Mouse (Mus musculus): ENCODE data around the gene Arhgap27. TPM values are rescaled to one million over a fixed set of nuclear protein-coding genes. Genes with fewer than 3 reads are reported as not detected.

Gene Arhgap27
- total and polyA plus RNA-seq, 3 experiments = 11.8 to 30.9 (median 26.1) TPM

DNA sequence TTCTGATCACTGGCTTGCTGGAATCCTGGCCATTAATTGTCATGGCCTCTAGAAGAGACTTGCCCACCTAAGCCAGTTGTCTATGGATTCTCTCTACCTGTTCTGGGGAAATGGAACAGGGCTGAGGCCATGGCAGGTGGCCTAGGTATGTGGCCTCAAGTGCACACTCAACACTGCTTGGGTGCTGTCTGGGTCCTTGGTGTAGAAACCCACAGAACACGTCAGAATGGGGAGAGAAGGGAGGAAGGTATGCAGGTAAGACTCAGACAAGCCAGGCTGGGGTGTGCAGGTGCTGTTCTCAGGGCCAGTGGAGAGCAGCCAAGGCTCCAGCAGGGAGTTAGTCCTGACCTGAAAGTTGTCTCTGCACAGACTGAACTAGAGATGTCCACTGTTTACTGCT, 45.5 kb downstream of the Arhgap27 start:
- no peak overlapping the region for H3K9ac ChIP-seq (ENCODE audit: insufficient read depth, low read depth)
- no peaks in the 10 kb centered on the region for H3K36me3 ChIP-seq (replicated peaks in 1 of 2; ENCODE audit: control insufficient read depth in 1 of 2, insufficient read depth in 1 of 2, low read length in 1 of 2)
- no peak for DNase-seq (ENCODE audit: extremely low read depth)
- in situ Hi-C loops (cut with MboI; ENCODE audit: low pct_ligation_motif_present, low pct_unique_long_range_greater_than_20kb, low sequenced_read_pairs) = loop anchor here (5.0 kb wide), 3 partner anchors 36 to 146 kb away; partner anchors contain the start of gene Fmnl1
- H3K27me3 ChIP-seq (replicated peaks) = no peaks in the 10 kb centered on the region
- H3K79me2 ChIP-seq (replicated peaks; ENCODE audit: control insufficient read depth, extremely low read depth, insufficient read depth, poor library complexity, severe bottlenecking) = no peaks in the 10 kb centered on the region
- peaks cover 27 to 42% of the 10 kb centered on the region in 2 experiments for H3K4me1 ChIP-seq (ENCODE audit: control insufficient read depth in 1 of 2, insufficient read depth in 2 of 2)
- dilution Hi-C loops (cut with MboI; ENCODE audit: extremely low pct_ligation_motif_present, extremely low pct_unique_long_range_greater_than_20kb, low sequenced_read_pairs) = no loop called here
- H3K4me3 ChIP-seq (replicated peaks in 1 of 3; ENCODE audit: low read depth in 2 of 3, low read length in 2 of 3, poor library complexity in 1 of 3) = no peak overlapping the region
- H3K9me3 ChIP-seq (replicated peaks; ENCODE audit: low read length) = no peaks in the 10 kb centered on the region
- TF ChIP-seq CTCF (conservative IDR thresholded peaks at IDR 0.05 in 1 of 2, IDR thresholded peaks at IDR 0.05 in 1 of 2; ENCODE audit: low read depth in 2 of 2, low read length in 2 of 2) (no peak), MEF2A (IDR thresholded peaks at IDR 0.05; ENCODE audit: borderline replicate concordance, low read depth, low read length) (no peak), NELFE (IDR thresholded peaks at IDR 0.05; ENCODE audit: low read depth, low read length) (no peak), ZKSCAN1 (IDR thresholded peaks at IDR 0.05; ENCODE audit: borderline replicate concordance, low read depth, low read length) (no peak), HCFC1 (IDR thresholded peaks at IDR 0.05; ENCODE audit: low read depth, low read length) (no peak), POLR2A (IDR thresholded peaks at IDR 0.05; ENCODE audit: low read depth, low read length) (no peak)
- no peak overlapping the region for H3K4me2 ChIP-seq (ENCODE audit: insufficient read depth, low read depth, poor library complexity, severe bottlenecking)
- no peak overlapping the region for H3K27ac ChIP-seq (ENCODE audit: insufficient read depth, low read depth)

DNA sequence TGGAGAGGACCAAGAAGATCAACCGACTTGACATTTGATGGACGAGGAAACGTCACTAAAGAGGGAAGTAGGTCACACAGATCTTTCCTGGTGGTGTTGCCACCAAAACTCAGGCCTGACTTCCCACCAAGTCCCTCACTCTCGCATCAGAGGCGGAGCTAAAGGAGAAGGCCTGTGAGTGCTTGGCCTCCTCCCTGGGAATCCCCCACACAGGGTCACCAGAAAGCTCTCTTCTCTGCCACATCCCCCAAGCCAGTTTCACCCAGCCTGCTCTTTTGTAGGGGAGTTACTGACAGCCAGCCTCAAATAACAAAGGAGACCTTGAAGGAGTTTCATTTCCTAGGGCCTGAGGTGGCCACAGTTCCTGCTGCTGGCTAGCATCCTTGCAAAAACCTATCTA, 48.1 kb downstream of the Arhgap27 start:
- dilution Hi-C loops (cut with MboI; ENCODE audit: extremely low pct_ligation_motif_present, extremely low pct_unique_long_range_greater_than_20kb, low sequenced_read_pairs) = no loop called here
- H3K27me3 ChIP-seq (replicated peaks) = no peaks in the 10 kb centered on the region
- peak; percentile 83 for DNase-seq (ENCODE audit: extremely low read depth)
- peaks cover 31 to 36% of the 10 kb centered on the region in 2 experiments for H3K4me1 ChIP-seq (ENCODE audit: control insufficient read depth in 1 of 2, insufficient read depth in 2 of 2)
- no peak overlapping the region for H3K4me3 ChIP-seq (replicated peaks in 1 of 3; ENCODE audit: low read depth in 2 of 3, low read length in 2 of 3, poor library complexity in 1 of 3)
- no peaks in the 10 kb centered on the region for H3K9me3 ChIP-seq (replicated peaks; ENCODE audit: low read length)
- H3K9ac ChIP-seq (ENCODE audit: insufficient read depth, low read depth) = no peak overlapping the region
- no peak overlapping the region for H3K27ac ChIP-seq (ENCODE audit: insufficient read depth, low read depth)
- in situ Hi-C loops (cut with MboI; ENCODE audit: low pct_ligation_motif_present, low pct_unique_long_range_greater_than_20kb, low sequenced_read_pairs) = loop anchor here (5.0 kb wide), 3 partner anchors 33 to 143 kb away; partner anchors contain the start of gene Fmnl1
- no peaks in the 10 kb centered on the region for H3K79me2 ChIP-seq (replicated peaks; ENCODE audit: control insufficient read depth, extremely low read depth, insufficient read depth, poor library complexity, severe bottlenecking)
- no peak overlapping the region for H3K4me2 ChIP-seq (ENCODE audit: insufficient read depth, low read depth, poor library complexity, severe bottlenecking)
- no peaks in the 10 kb centered on the region for H3K36me3 ChIP-seq (replicated peaks in 1 of 2; ENCODE audit: control insufficient read depth in 1 of 2, insufficient read depth in 1 of 2, low read length in 1 of 2)
- TF ChIP-seq EP300 (IDR thresholded peaks at IDR 0.05; ENCODE audit: low read length) (0 out of 2 replicates have a peak, but pooled peaks have one; percentile 31), RAD21 (IDR thresholded peaks at IDR 0.05; ENCODE audit: low read depth, low read length) (no peak), NRF1 (IDR thresholded peaks at IDR 0.05; ENCODE audit: low read depth, low read length) (0 out of 2 replicates have a peak, but pooled peaks have one; percentile 3), KAT2A (IDR thresholded peaks at IDR 0.05; ENCODE audit: insufficient replicate concordance, low read length) (no peak), ZC3H11A (IDR thresholded peaks at IDR 0.05; ENCODE audit: low read depth, low read length) (no peak), ZKSCAN1 (IDR thresholded peaks at IDR 0.05; ENCODE audit: borderline replicate concordance, low read depth, low read length) (no peak), MAZ (IDR thresholded peaks at IDR 0.05; ENCODE audit: low read depth, low read length) (peak; percentile 71), NELFE (IDR thresholded peaks at IDR 0.05; ENCODE audit: low read depth, low read length) (no peak), MXI1 (IDR thresholded peaks at IDR 0.05; ENCODE audit: low read depth, low read length) (0 out of 2 replicates have a peak, but pooled peaks have one; percentile 29), MAX (IDR thresholded peaks at IDR 0.05; ENCODE audit: low read length) (no peak), ZMIZ1 (IDR thresholded peaks at IDR 0.05; ENCODE audit: low read depth, low read length) (no peak), HCFC1 (IDR thresholded peaks at IDR 0.05; ENCODE audit: low read depth, low read length) (peak; percentile 24), BHLHE40 (IDR thresholded peaks at IDR 0.05; ENCODE audit: low read depth, low read length) (peak; percentile 47), ELF1 (IDR thresholded peaks at IDR 0.05; ENCODE audit: low read depth, low read length) (no peak), CTCF (conservative IDR thresholded peaks at IDR 0.05 in 1 of 2, IDR thresholded peaks at IDR 0.05 in 1 of 2; ENCODE audit: low read depth in 2 of 2, low read length in 2 of 2) (no peak), USF1 (IDR thresholded peaks at IDR 0.05; ENCODE audit: low read depth, low read length) (no peak), SMC3 (IDR thresholded peaks at IDR 0.05; ENCODE audit: low read depth, low read length) (no peak), E2F4 (IDR thresholded peaks at IDR 0.05; ENCODE audit: insufficient replicate concordance, low read depth, low read length) (no peak), UBTF (IDR thresholded peaks at IDR 0.05; ENCODE audit: low read depth, low read length) (no peak), USF2 (conservative IDR thresholded peaks at IDR 0.05; ENCODE audit: low read depth, low read length) (no peak; the same call in 1 of the 2 replicates), TBP (conservative IDR thresholded peaks at IDR 0.05; ENCODE audit: low read depth, low read length) (no peak), IRF4 (IDR thresholded peaks at IDR 0.05; ENCODE audit: low read depth, low read length) (peak; percentile 75), RCOR1 (conservative IDR thresholded peaks at IDR 0.05; ENCODE audit: low read depth, low read length) (no peak), GABPA (IDR thresholded peaks at IDR 0.05; ENCODE audit: insufficient replicate concordance, low read depth, low read length) (no peak), MAFK (IDR thresholded peaks at IDR 0.05; ENCODE audit: insufficient replicate concordance, low read length) (no peak), PAX5 (IDR thresholded peaks at IDR 0.05; ENCODE audit: low read length) (no peak), ZNF384 (IDR thresholded peaks at IDR 0.05; ENCODE audit: low read depth, low read length) (no peak), POLR2A (IDR thresholded peaks at IDR 0.05; ENCODE audit: low read depth, low read length) (peak; percentile 32; the same call in 1 of the 2 replicates), CHD1 (IDR thresholded peaks at IDR 0.05; ENCODE audit: low read depth, low read length) (no peak), POLR2AphosphoS2 (IDR thresholded peaks at IDR 0.05; ENCODE audit: low read depth, low read length) (no peak), MYC (IDR thresholded peaks at IDR 0.05; ENCODE audit: low read depth, low read length) (0 out of 2 replicates have a peak, but pooled peaks have one; percentile 24)
